Mouse (Mus musculus): Measurements from ENCODE around the gene Kcne1. TPM values are rescaled to one million over a fixed set of nuclear protein-coding genes. Genes with fewer than 3 reads are reported as not detected.

The Kcne1 gene
- polyA plus RNA-seq, 1 experiment from 2014 or later: 0.25 TPM

DNA sequence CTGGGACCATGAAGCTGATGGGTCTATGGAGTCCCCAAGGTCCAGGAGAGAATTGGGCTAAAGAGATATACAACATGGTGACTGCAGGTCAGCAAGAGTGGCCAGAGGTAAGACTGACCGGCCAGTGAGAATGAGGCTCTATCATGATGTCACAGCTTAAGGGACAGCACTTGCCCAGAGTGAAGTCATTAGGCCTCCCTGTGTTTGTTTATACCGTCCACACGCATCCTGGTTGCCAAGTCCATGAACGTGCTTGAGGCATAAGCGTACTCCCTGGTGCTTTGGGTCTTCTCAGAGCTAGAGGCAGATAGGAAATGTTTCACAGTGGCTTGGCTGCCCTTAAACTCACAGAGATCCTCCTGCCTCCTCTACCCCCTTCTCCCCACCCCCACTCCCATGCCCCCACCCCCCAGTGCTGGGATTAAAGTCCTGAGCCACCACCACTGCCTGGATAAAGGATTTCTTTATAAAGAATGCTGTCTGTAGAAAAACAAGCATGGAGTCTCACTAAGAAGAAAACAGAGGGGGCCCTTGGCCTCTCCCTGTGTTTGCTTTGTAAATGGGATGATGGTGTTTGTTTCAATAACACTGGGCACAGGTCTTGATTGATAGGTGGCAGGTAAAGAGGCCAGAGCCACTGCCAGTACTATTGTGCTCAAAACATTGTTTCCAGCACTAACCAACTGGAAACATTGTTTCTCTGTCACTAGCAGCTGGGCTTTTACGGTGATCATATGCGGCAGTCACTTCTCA, 34.8 kb downstream of the Kcne1 start:
- Histone ChIP-seq H3K4me1 (replicated peaks) (0 out of 2 replicates have a peak, but pooled peaks cover 2% of the 10 kb centered on the region), H3K9ac (no peak overlapping the region), H3K4me3 (replicated peaks) (no peak overlapping the region), H3K27ac (no peak overlapping the region), H3K4me2 (replicated peaks) (no peak overlapping the region), H3K9me3 (no peaks in the 10 kb centered on the region), H3K36me3 (no peaks in the 10 kb centered on the region), H3K27me3 (replicated peaks) (no peaks in the 10 kb centered on the region)
- no peak for ATAC-seq
- WGBS: 57% methylated on average over 7 of the region's 7 CpGs

DNA sequence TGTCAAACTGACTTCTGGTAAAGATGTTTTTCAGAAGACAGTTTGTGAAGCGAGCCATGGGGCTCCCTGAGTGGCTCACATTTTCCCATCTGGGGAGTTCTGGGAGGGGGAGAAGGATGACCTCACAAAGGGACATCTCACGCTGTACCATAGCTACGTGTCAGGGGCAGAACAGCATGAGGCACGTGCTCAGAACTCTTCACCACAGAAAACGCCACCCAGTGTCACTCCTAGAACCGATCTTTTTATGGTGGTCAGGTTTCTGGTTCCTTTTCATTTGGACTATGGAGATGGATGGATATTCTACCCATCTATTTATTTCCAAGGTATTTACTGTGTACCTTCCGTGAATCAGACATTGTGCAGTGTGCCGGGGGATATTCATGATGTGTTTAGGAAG, 37.9 kb downstream of the Kcne1 start, which contains the start of gene Fam243:
Gene Fam243, minus strand, starts transcription at position 101 of the 400 bp plus-strand sequence.
- no peak for ATAC-seq
- WGBS: 91% methylated on average over 8 of the region's 8 CpGs
- H3K4me2 ChIP-seq (replicated peaks): no peak within 1 kb of the TSS
- H3K4me1 ChIP-seq (replicated peaks): 0 out of 2 replicates have a peak, but pooled peaks cover 2% of the 10 kb centered on the region
- H3K9me3 ChIP-seq: no peaks in the 10 kb centered on the region
- H3K27ac ChIP-seq: no peak within 1 kb of the TSS
- no peaks in the 10 kb centered on the region for H3K27me3 ChIP-seq (replicated peaks)
- no peak within 1 kb of the TSS for H3K4me3 ChIP-seq (replicated peaks)
- H3K9ac ChIP-seq: no peak within 1 kb of the TSS
- no peaks in the 10 kb centered on the region for H3K36me3 ChIP-seq

DNA sequence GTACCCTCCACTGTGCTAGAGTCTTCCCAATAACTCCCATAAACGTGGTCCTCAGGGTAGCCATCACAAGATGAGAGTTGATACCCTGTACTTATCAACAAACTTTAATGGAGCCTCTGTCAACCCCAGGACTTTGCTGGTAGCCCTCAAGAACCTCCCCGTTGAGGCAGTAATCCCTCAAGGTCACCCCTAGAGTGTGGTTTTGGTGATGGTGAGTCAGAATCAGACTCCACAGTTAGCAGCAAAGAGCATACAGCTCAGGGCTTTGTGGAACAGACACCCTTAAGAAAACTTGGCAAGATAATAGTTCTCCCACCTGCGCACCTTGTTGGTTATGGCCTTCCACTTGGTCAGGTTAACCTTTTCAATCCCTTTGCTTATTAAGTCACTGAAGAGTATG, 38.9 kb downstream of the Kcne1 start:
- WGBS: 85% methylated on average over 3 of the region's 3 CpGs
- Histone ChIP-seq H3K9me3 (no peaks in the 10 kb centered on the region), H3K27me3 (replicated peaks) (no peaks in the 10 kb centered on the region), H3K36me3 (no peaks in the 10 kb centered on the region), H3K27ac (no peak overlapping the region), H3K9ac (no peak overlapping the region), H3K4me1 (replicated peaks) (0 out of 2 replicates have a peak, but pooled peaks cover 2% of the 10 kb centered on the region), H3K4me3 (replicated peaks) (no peak overlapping the region), H3K4me2 (replicated peaks) (no peak overlapping the region)
- ATAC-seq: no peak

DNA sequence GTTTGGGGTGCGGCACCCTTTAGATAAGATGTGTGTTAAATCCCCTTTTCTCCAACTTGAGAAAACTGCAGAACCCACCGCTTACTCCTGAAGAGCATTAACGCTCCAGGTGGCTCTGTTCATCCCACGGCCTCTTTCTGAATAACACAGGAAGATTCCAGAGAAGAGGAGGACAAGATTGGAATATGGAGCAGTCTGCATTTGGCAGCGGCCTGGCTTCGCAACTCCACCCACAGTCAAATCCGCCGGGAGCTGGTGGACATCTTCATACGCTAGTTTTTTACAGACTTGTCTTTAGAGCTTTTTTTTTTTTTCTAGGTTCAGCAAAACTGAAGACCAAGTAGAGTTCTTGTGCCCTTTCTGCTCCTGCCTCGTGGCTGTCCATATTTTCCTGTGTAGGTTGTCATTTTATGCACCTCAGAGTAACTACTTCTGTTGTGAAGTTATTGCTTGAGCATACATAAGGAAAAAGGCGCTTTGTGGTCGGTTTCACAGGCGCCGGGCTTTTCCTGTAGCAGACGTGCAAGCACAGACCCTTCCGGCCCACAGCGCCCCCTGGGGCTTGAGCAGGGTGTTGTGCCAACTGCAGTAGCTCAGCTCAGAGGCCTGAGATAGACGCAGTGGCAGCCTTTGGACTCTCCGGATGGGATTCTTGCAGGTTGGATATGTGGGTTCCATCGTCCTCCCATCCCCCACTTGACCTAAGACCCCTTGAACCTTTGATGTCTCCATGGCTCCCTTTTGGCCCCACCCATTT, 39.7 kb downstream of the Kcne1 start:
- H3K27me3 ChIP-seq (replicated peaks): no peaks in the 10 kb centered on the region
- ATAC-seq: no peak
- H3K4me1 ChIP-seq (replicated peaks): 0 out of 2 replicates have a peak, but pooled peaks cover 3% of the 10 kb centered on the region
- no peak overlapping the region for H3K27ac ChIP-seq
- H3K36me3 ChIP-seq: no peaks in the 10 kb centered on the region
- no peak overlapping the region for H3K9ac ChIP-seq
- WGBS: 64% methylated on average over 20 of the region's 20 CpGs
- no peak overlapping the region for H3K4me2 ChIP-seq (replicated peaks)
- H3K4me3 ChIP-seq (replicated peaks): no peak overlapping the region
- no peaks in the 10 kb centered on the region for H3K9me3 ChIP-seq

DNA sequence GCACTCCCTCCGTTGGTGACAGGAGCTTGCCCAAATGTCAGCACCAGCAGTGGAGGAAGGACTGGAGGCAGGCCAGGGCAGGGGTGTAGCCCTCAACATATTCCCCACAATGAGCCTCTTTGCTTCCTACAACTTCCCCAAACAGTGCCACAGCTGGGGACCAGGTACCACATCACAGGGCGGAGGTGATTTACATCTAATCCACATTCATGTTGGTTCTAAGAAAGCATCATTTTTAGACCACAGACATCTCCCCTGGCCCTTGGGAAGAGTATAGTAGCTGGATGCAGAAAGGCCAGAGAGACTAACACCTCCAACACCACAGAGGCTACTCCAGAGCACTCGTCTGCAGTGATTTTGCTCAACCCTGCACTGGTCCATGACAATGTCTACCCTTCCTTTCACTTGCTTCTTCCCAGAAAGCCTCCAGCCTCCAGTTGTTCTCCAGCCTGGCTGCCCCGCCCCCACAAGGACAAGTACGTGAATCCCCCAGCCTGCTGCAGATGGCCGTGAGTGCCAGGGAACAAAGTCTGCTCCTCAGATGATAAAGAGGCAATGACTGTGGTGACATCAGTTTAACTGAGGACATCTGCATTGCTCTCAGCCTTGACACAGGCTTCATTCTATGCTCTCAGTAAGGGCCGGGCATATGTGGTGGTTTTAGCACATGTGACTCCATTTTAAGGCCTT, 43.1 kb downstream of the Kcne1 start:
- Histone ChIP-seq H3K36me3 (peaks cover 4% of the 10 kb centered on the region; the same call in 1 of the 2 replicates), H3K4me3 (replicated peaks) (no peak overlapping the region), H3K27ac (no peak overlapping the region), H3K9me3 (no peaks in the 10 kb centered on the region), H3K27me3 (replicated peaks) (no peaks in the 10 kb centered on the region), H3K9ac (no peak overlapping the region), H3K4me1 (replicated peaks) (0 out of 2 replicates have a peak, but pooled peaks cover 3% of the 10 kb centered on the region), H3K4me2 (replicated peaks) (no peak overlapping the region)
- 71% methylated on average over 7 of the region's 7 CpGs for WGBS
- peak; percentile 54 for ATAC-seq

DNA sequence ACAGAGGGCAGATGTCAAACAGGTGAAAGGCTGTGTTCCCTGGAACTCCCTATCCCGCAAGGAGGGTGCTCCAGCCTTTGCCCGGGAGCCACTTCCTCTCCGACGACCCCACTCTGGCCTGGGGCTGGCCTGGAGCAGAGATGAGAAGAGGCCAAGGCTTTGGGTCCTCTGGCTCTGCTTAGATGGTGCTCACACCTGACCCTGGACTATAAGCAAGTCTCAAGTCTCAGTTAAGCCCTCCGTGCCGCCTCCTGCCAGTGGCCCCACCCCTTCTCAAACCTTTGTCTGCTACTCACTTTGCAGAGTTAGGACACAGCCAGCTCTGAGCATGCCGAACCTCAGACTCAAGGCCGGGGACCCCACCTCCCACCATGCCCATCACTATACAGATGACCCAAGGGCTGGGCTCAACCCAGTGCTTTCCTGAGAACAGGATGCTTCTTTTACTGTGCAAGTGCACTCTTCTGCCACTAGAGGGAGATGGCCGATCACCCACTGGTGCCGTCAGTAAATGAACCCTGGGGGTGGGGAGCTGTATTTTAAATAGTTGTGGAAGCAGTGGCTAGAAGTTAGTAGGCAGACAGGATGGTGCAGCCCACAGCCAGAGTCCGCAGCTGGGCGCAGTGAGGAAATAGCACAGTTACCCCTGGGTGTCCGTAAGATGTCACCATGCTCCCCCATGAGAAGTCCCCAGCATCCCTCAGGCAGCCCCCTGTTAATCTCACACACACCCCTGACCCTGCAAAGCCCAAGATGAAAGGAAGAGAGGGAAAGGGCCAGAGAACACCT, 45.1 kb downstream of the Kcne1 start:
- no peak overlapping the region for H3K27ac ChIP-seq
- no peaks in the 10 kb centered on the region for H3K9me3 ChIP-seq
- 46% methylated on average over 13 of the region's 13 CpGs for WGBS
- no peak overlapping the region for H3K9ac ChIP-seq
- peaks cover 4% of the 10 kb centered on the region; the same call in 1 of the 2 replicates for H3K36me3 ChIP-seq
- no peaks in the 10 kb centered on the region for H3K27me3 ChIP-seq (replicated peaks)
- ATAC-seq: peak; percentile 52
- H3K4me2 ChIP-seq (replicated peaks): no peak overlapping the region
- no peak overlapping the region for H3K4me3 ChIP-seq (replicated peaks)
- H3K4me1 ChIP-seq (replicated peaks): 0 out of 2 replicates have a peak, but pooled peaks cover 3% of the 10 kb centered on the region

DNA sequence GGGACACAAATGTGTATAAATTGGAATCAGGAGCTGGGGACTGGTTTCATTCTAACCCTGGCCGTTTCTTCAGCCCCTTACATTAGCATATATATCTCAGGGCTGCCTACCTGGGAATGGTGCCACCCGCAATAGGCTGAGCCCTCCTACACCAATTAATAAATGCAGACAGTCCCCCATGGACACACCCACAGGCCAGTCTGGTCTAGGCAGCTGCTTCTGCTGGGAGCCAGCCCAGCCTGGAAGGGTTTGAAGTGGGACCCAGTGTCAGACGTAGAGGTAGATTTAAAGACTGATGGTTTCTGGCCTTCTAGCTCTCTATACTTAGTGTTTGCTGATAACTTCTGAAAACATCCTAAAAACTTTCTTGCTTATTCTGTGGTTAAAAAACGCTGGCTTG, 50.1 kb downstream of the Kcne1 start:
- Histone ChIP-seq H3K27me3 (replicated peaks) (no peaks in the 10 kb centered on the region), H3K9me3 (no peaks in the 10 kb centered on the region), H3K27ac (no peak overlapping the region), H3K9ac (no peak overlapping the region), H3K36me3 (peaks cover 22% of the 10 kb centered on the region), H3K4me3 (replicated peaks) (no peak overlapping the region), H3K4me2 (replicated peaks) (no peak overlapping the region), H3K4me1 (replicated peaks) (no peaks in the 10 kb centered on the region)
- ATAC-seq: no peak
- 55% methylated on average over 4 of the region's 4 CpGs for WGBS

DNA sequence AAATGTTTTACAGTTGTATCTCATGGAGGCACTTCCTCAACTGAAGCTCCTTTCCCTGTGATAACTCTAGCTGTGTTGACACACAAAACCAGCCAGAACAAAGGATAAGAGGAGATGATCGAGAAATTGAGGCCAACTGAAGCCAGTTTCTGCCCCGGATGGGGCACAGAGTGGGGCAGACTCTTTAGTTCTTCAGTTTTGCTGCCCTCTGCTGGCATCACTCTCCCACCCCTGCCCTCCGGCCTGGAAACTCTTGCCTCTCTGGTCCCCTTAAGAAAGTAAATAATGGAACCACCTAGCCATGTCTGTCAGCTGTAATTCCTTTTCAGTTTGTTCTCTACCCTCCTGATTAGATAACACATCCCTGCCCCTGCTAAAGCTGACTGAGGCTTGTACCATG, 51.3 kb downstream of the Kcne1 start:
- Histone ChIP-seq H3K9me3 (no peaks in the 10 kb centered on the region), H3K27me3 (replicated peaks) (no peaks in the 10 kb centered on the region), H3K4me3 (replicated peaks) (no peak overlapping the region), H3K27ac (no peak overlapping the region), H3K4me2 (replicated peaks) (no peak overlapping the region), H3K4me1 (replicated peaks) (no peaks in the 10 kb centered on the region), H3K9ac (no peak overlapping the region), H3K36me3 (peaks cover 22% of the 10 kb centered on the region)
- WGBS: 77% methylated on average over 3 of the region's 3 CpGs
- no peak for ATAC-seq

DNA sequence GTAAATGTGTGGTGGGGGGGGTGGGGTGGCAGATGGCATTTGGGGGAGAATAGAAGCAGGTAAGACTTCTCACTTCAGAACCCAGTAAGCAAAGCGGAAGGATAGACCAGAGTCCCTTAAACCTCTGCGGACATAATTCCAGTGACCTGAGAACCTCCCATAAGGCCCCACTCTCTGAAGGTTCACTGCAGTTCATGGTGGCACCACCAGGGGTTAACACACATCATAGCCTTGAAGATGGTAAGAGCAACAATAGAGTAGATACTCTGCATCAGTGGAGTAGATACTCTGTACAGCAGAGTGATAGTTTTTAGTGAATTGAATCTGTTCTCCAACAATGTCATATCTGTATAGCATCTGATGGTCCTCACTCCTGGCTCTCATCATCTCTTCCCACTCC, 53.7 kb downstream of the Kcne1 start:
- H3K9me3 ChIP-seq: no peaks in the 10 kb centered on the region
- ATAC-seq: no peak
- 83% methylated on average over 2 of the region's 2 CpGs for WGBS
- peaks cover 19% of the 10 kb centered on the region for H3K36me3 ChIP-seq
- H3K4me2 ChIP-seq (replicated peaks): no peak overlapping the region
- H3K27me3 ChIP-seq (replicated peaks): no peaks in the 10 kb centered on the region
- no peak overlapping the region for H3K27ac ChIP-seq
- peaks cover 9% of the 10 kb centered on the region; the same call in 1 of the 2 replicates for H3K4me1 ChIP-seq (replicated peaks)
- H3K9ac ChIP-seq: no peak overlapping the region
- no peak overlapping the region for H3K4me3 ChIP-seq (replicated peaks)

DNA sequence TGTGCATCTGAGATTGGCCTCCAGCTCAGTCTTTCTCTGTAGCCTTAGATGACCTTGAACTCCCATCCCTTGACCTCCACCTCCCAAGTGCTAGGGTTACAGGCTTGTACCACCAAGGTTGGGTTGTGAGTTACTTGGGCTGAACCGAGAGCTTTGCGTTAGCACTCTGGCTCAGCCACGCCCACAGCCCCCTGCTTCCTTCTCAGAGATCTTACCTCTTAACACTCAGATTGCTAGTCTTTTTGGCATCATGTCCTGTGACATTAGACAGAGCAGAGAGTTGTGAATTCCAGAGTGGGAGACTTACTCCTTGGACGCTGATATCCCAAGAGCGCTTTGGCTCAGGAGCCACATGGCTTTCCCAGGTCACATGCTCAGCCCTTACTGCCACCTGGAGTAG, 56.8 kb downstream of the Kcne1 start:
- Histone ChIP-seq H3K27ac (no peak overlapping the region), H3K4me3 (replicated peaks) (no peak overlapping the region), H3K9me3 (no peaks in the 10 kb centered on the region), H3K27me3 (replicated peaks) (no peaks in the 10 kb centered on the region), H3K4me2 (replicated peaks) (peak overlapping the region; percentile 81), H3K9ac (0 out of 2 replicates have a peak overlapping the region, but pooled peaks have one; percentile 71), H3K4me1 (replicated peaks) (peaks cover 9% of the 10 kb centered on the region; the same call in 1 of the 2 replicates), H3K36me3 (peaks cover 13% of the 10 kb centered on the region; the same call in 1 of the 2 replicates)
- ATAC-seq: no peak
- WGBS: 53% methylated on average over 5 of the region's 5 CpGs

DNA sequence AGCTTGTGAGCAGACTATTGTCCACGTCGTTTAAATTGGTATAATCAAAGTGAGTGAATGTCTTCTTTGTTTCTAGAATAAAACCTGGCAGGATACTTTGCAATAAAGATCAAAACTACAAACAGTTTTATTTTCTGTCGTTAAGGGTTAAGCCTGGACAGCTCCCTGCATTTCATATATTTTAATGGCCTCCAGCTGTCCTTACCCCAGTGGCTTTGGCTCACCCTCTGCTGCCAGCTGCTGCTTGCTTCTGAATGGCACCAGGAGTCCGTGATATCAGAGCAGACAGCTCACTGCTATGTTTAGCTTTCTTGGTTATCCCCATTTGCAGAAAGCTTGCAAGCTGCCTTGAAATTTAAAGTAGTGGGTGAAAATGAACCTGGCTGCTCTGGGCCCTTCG, 57.3 kb downstream of the Kcne1 start:
- no peak for ATAC-seq
- 29% methylated on average over 5 of the region's 5 CpGs for WGBS
- H3K4me3 ChIP-seq (replicated peaks): peak overlapping the region; percentile 64

More for the DNA sequence above, 57.3 kb downstream of the Kcne1 start:
- H3K4me1 ChIP-seq (replicated peaks): peaks cover 9% of the 10 kb centered on the region; the same call in 1 of the 2 replicates
- peak overlapping the region; percentile 81 for H3K4me2 ChIP-seq (replicated peaks)
- H3K27ac ChIP-seq: 0 out of 2 replicates have a peak overlapping the region, but pooled peaks have one; percentile 67
- H3K27me3 ChIP-seq (replicated peaks): no peaks in the 10 kb centered on the region
- no peaks in the 10 kb centered on the region for H3K9me3 ChIP-seq
- H3K36me3 ChIP-seq: peaks cover 12% of the 10 kb centered on the region; the same call in 1 of the 2 replicates
- peak overlapping the region; percentile 71 for H3K9ac ChIP-seq

Measured in intestine, embryonic 15.5 days (tissue).